Mouse (Mus musculus) liver, embryonic 14.5 days (tissue): ENCODE results near the gene Mettl8. TPM values are rescaled to one million over a fixed set of nuclear protein-coding genes. Genes with fewer than 3 reads are reported as not detected.

Experiments
- ATAC-seq: fragments of 200-750 bp; cut with Nextera tagmentation; 2 replicates; pipeline ENCODE4 v1.8.0; 2017; ENCODE audit warnings: moderate number of reproducible peaks, mild to moderate bottlenecking, moderate library complexity; ENCODE audit not compliant: insufficient read depth
- DNase-seq, 3 experiments: peaks; one replicate each; pipeline ENCODE4 v3.0.0-alpha.2; 2012 to 2013; ENCODE audit warnings: low read depth in 3 of 3, low spot score in 3 of 3
- H3K27ac ChIP-seq: fragments of 300-500 bp; sonication (generic); 2 replicates; pipeline ENCODE4 v1.5.1; 2014; ENCODE audit warnings: moderate library complexity, mild to moderate bottlenecking, control low read depth, inconsistent platforms
- H3K27me3 ChIP-seq: fragments of 300-500 bp; sonication (generic); 2 replicates; pipeline ENCODE4 v1.6.1; 2014; ENCODE audit warnings: mild to moderate bottlenecking, low read length, moderate library complexity; ENCODE audit not compliant: control insufficient read depth, insufficient read depth
- H3K36me3 ChIP-seq: fragments of 300-500 bp; sonication (generic); replicated peaks from 2 replicates; pipeline ENCODE4 v1.6.1; 2014; ENCODE audit warnings: low read depth; ENCODE audit not compliant: control insufficient read depth, insufficient read depth
- H3K4me1 ChIP-seq, 2 experiments: fragments of 200-500 bp in 1 of 2; fragments of 300-500 bp in 1 of 2; sonication (generic) in 1 of 2; replicated peaks; 2 replicates each; pipeline ENCODE4 v1.6.1; 2012 to 2014; ENCODE audit warnings: antibody characterized with exemption in 1 of 2, inconsistent platforms in 1 of 2, low read length in 1 of 2; ENCODE audit not compliant: control insufficient read depth in 2 of 2, insufficient read depth in 2 of 2
- H3K4me2 ChIP-seq: fragments of 300-500 bp; sonication (generic); 2 replicates; pipeline ENCODE4 v1.6.1; 2014; ENCODE audit warnings: low read depth, mild to moderate bottlenecking, control low read depth, moderate library complexity
- H3K4me3 ChIP-seq, 2 experiments: fragments of 200-500 bp in 1 of 2; fragments of 300-500 bp in 1 of 2; sonication (generic) in 1 of 2; 2 replicates each; pipeline ENCODE4 v1.5.1; 2012 to 2014; ENCODE audit warnings: low read depth in 2 of 2, low read length in 2 of 2, mild to moderate bottlenecking in 2 of 2, control low read depth in 1 of 2, inconsistent platforms in 1 of 2, moderate library complexity in 1 of 2; ENCODE audit not compliant: insufficient read depth in 1 of 2
- H3K9ac ChIP-seq: fragments of 300-500 bp; sonication (generic); replicated peaks from 2 replicates; pipeline ENCODE4 v1.6.1; 2014; ENCODE audit warnings: mild to moderate bottlenecking, control low read depth, moderate library complexity
- H3K9me3 ChIP-seq: fragments of 300-500 bp; sonication (generic); 2 replicates; pipeline ENCODE4 v1.6.1; 2016; ENCODE audit warnings: low read length, mixed read lengths; ENCODE audit not compliant: control insufficient read depth
- CTCF ChIP-seq: IDR thresholded peaks from 2 replicates; pipeline ENCODE4 v1.5.1; 2016; ENCODE audit warnings: antibody characterized with exemption, low read depth, control low read depth
- EP300 ChIP-seq: IDR thresholded peaks from 2 replicates; pipeline ENCODE4 v1.6.1; 2016; ENCODE audit warnings: antibody characterized with exemption, low read depth
- WGBS: fragments of 180-500 bp; shearing (Covaris S2); extraction: QIAGEN DNeasy Blood & Tissue Kit; methylation state at CpG from one replicate; pipeline ENCODE4 v1.1.7; 2014; ENCODE audit not compliant: insufficient replicate concordance; 5-methylcytosine and 5-hydroxymethylcytosine counted together
- polyA plus RNA-seq, 2 experiments: library from polyadenylated mRNA; depleted of rRNA in 1 of 2; stranded (reverse) in 1 of 2; unstranded in 1 of 2; fragments of >200 nt; fragmentation: Nextera tagmentation in 1 of 2; extraction: Ambion mirVana in 1 of 2; gene quantifications; 2 replicates each; pipeline versions ENCODE4 v1.2.1 to v1.2.3; 2012 to 2014

Mettl8 gene
- polyA plus RNA-seq, 2 experiments, result 5.3 to 9.7 TPM

- no peak overlapping the region for H3K27ac ChIP-seq
- WGBS, result 70% methylated on average over 8 of the region's 8 CpGs
- H3K4me2 ChIP-seq, result no peak overlapping the region
- no peak for DNase-seq
- H3K4me1 ChIP-seq, result peaks cover 0 to 14% of the 10 kb centered on the region in 2 experiments; a peak in 2 of 4 replicates
- H3K27me3 ChIP-seq, result no peaks in the 10 kb centered on the region
- no peak overlapping the region for H3K9ac ChIP-seq
- no peaks in the 10 kb centered on the region for H3K9me3 ChIP-seq
- no peak overlapping the region for H3K4me3 ChIP-seq
- TF ChIP-seq EP300 (no peak), CTCF (no peak)
- no peak for ATAC-seq
- H3K36me3 ChIP-seq, result no peaks in the 10 kb centered on the region
Measured at GRCm38 (mm10) chr2:71033987-71034386, 21.4 kb downstream of the Mettl8 start.

- Histone ChIP-seq H3K4me1 (peaks cover 0 to 14% of the 10 kb centered on the region in 2 experiments; a peak in 2 of 4 replicates), H3K9me3 (no peaks in the 10 kb centered on the region), H3K27ac (no peak overlapping the region), H3K27me3 (no peaks in the 10 kb centered on the region), H3K36me3 (no peaks in the 10 kb centered on the region), H3K4me3 (no peak overlapping the region), H3K9ac (no peak overlapping the region), H3K4me2 (no peak overlapping the region)
- TF ChIP-seq CTCF (no peak), EP300 (no peak)
- ATAC-seq, result no peak
- DNase-seq, result no peak
- 83% methylated on average over 4 of the region's 4 CpGs for WGBS
Measured at GRCm38 (mm10) chr2:71033014-71033413, 22.4 kb downstream of the Mettl8 start.

GRCm38 (mm10) chr2:71031973-71032794, 23.2 kb downstream of the Mettl8 start:
- no peak for TF ChIP-seq EP300
- TF ChIP-seq CTCF, result no peak
- Histone ChIP-seq H3K36me3 (no peaks in the 10 kb centered on the region), H3K4me3 (no peak overlapping the region), H3K4me2 (no peak overlapping the region), H3K27ac (no peak overlapping the region), H3K4me1 (peaks cover 0 to 14% of the 10 kb centered on the region in 2 experiments; a peak in 2 of 4 replicates), H3K9me3 (no peaks in the 10 kb centered on the region), H3K27me3 (no peaks in the 10 kb centered on the region), H3K9ac (no peak overlapping the region)
- no peak for ATAC-seq
- 41% methylated on average over 18 of the region's 18 CpGs for WGBS
- no peak for DNase-seq

- H3K27me3 ChIP-seq, result no peaks in the 10 kb centered on the region
- ATAC-seq (no peak), DNase-seq (no peak)
- peaks cover 0 to 19% of the 10 kb centered on the region in 2 experiments; a peak in 2 of 4 replicates for H3K4me1 ChIP-seq
- H3K27ac ChIP-seq, result no peak overlapping the region
- 56% methylated on average over 2 of the region's 2 CpGs for WGBS
- H3K4me3 ChIP-seq, result no peak overlapping the region
- no peak overlapping the region for H3K4me2 ChIP-seq
- H3K36me3 ChIP-seq, result no peaks in the 10 kb centered on the region
- no peak overlapping the region for H3K9ac ChIP-seq
- H3K9me3 ChIP-seq, result no peaks in the 10 kb centered on the region
- TF ChIP-seq EP300 (no peak), CTCF (no peak)
Measured at GRCm38 (mm10) chr2:71030663-71031062, 24.7 kb downstream of the Mettl8 start.

GRCm38 (mm10) chr2:71027631-71028030, 27.8 kb downstream of the Mettl8 start:
- Histone ChIP-seq H3K36me3 (no peaks in the 10 kb centered on the region), H3K9ac (no peak overlapping the region), H3K27ac (no peak overlapping the region), H3K27me3 (no peaks in the 10 kb centered on the region), H3K9me3 (no peaks in the 10 kb centered on the region), H3K4me1 (peaks cover 0 to 17% of the 10 kb centered on the region in 2 experiments; a peak in 2 of 4 replicates), H3K4me3 (no peak overlapping the region), H3K4me2 (no peak overlapping the region)
- no peak for TF ChIP-seq EP300
- TF ChIP-seq CTCF, result no peak
- WGBS, result 90% methylated on average over 9 of the region's 9 CpGs
- no peak for ATAC-seq
- DNase-seq, result no peak
